Mouse (Mus musculus): ENCODE measurements at regions not wholly inside any gene's neighbourhood (a gene's known extent, or its start where the extent isn't known, plus 50 kb on each side); places are given as distances from the start of the nearest gene placed in this dataset.
A peak's percentile ranks its signal among the peaks of the same experiment; 100 is the strongest.

DNA sequence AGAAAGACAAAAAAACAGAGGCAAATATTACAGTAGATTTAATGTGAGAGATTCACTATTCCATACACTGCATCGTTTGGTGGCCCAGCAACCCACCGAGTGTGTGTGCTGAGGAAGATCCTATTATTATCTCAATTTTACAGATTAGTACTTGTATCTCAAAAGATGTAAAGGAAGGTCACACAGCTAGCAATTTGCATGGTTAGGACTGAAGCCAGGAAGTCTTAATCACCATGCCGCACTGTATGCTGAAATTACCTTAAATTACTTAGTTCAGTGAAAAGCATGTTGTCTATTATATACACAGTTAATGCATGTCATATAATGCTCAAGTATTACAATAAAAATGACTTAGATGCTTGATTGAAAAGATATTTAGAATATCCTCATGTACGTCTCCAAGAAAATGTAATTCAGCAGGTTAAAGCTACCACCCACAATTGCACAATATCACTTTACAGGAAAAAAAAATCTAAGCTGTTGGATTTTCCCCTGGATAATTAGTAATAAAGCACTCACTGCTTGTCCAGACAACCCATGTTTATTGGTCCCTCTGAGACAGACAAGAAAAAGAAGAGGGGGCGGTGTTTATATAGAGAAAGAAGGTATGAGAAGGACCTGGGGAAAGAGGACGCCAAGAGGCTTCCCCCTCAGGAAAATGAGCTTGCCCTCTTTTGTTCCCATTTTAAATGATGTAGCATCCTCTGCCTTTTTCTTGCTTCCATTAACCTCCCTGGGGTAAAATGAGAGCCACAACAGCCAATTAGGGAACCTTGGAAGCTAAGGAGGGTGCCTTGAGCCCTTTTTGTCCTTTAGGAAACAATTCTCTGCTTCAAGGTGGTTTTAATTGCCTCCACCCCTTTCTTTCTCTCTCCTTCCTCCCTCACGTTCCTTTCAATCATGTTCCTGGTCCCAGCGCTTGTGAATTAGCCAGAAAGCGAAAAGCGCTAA lies 204.6 kb upstream of the Xrcc4 start:
- DNase-seq (ENCODE audit: low read depth), result no peak

DNA sequence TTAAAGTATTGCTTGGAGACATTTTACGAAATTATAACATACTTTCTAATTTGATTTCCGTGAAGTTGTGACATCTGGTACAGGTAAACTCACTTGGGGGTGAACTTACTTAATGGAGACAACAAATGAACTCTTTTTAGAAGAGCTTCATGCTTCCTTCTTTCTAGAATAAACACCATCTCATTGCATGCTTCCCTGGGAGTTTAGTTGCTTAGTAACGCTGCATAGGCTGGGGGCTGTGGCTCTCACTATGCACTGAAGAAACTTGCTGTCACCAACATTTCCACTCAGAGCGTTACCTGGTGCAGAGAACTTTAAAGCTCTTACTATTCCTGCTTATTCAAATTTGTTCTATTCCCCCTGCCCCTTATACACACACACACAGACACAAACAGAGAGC lies 203.5 kb upstream of the Xrcc4 start:
- DNase-seq (ENCODE audit: low read depth), result no peak

DNA sequence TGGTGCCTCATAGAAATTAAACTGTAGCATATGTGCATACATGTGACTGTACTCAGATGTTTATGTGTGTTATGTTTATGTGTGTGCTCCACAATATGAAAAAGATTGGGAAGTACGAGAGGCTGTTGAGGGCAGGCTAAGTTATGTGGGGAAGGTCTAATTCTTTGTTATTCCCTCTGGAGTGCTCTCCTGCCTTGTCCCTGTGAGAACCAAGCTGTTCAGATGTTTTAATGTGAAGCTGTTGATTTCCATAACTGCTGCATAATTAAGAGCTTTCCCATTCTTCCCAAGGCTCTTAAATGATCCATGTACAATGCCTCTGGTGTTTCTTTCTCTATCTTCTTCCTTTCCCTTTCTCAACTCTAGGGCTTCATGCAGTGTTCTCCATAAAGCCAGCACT lies 202.7 kb upstream of the Xrcc4 start:
- no peak for DNase-seq (ENCODE audit: low read depth)

DNA sequence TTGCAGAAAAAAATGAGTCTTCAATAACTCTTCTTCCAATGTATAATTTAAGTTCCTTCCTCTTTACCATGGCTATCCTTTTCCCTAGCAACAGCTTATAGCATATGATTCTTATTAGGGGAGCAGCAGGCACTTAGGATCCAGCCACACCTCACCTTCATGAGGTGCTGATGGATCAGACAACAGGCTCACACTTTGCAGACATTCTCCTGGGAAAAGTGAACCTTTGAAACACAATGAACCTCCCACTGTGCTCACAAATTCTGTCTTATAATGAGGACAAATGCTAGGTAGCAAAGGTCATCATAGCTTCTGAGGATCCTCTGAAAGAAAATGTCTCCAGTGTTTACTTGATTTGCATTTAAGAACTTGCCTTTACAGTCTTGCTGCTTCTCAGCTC lies 191.6 kb upstream of the Xrcc4 start:
- DNase-seq (ENCODE audit: low read depth), result no peak

DNA sequence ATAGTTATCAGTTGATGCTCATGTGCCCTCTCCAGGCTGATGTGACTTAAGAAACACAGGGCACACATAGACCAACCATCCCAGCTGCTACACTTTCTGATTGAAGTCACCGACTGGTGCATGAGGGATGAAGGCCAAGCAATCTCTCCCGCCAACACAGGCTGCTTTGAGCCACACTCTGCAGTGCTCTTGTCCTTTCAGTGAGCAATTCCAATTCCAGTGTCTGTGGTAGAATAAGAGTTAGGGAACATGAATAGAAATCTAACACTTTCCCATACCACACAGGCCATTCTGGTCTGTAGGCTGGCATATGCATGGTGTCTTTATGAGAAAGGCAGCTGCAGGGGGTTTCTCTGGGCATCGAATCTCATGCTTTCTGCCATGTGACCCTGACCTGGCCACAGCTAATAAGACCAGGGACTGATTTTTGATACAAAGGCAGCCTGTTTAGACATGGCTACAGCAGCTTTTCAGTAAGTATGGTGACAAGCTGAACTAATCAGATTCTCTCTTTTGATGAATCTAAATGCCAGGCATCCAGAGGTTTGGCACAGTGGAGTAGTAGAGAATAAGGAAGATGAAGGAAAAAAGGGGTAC lies 190.5 kb upstream of the Xrcc4 start:
- no peak for DNase-seq (ENCODE audit: low read depth)

DNA sequence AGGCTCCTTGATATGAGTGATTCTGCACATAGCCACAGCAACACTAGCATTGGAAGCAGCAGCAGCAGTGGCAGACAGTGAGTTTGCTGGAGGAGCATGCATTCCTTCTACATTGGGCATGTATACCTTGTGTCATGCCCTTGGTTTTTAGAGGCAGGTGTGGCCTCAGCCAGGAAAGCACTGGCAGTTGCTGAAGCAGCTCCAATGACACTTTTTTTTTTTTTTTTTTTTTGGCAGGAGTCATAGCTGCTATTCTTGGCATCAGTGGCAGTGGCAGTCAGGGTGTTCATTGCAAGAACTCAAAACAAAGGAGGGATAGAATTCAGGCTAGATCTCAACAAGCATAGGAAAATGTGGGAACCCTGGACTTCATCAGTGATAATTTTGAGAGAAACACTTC lies 189.9 kb upstream of the Xrcc4 start:
- no peak for DNase-seq (ENCODE audit: low read depth)

DNA sequence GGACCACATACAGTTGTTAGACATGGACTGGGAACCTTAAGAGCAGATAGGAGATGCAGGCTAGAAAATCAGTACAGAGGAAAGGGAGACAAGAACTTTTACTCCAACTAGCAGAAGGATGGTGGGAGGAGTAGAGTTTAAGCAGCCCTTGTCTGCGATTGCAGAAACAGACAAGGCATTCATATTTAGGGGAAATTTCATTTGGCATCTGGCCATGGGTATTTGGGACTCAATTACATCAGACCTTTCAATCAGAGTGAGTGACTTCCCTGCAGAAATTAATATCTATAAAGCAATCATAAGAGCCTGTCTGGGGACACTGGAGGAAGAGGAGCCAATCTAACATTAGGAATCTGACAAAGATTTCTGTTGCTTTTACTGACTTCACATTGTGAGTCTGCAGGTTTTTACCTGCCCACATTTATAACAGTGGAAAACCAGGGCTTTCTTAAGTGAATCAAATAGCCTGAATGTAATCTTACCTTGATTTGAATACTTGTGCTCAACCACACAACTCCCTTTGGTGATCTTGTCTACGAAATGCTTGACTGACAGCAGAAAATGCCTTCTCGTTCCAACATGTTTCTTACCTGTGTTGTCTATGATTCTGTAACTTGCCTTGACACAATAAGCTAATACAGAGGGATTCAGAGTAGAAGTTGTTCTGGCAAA lies 169.8 kb upstream of the Xrcc4 start:
- DNase-seq (ENCODE audit: low read depth), result no peak

DNA sequence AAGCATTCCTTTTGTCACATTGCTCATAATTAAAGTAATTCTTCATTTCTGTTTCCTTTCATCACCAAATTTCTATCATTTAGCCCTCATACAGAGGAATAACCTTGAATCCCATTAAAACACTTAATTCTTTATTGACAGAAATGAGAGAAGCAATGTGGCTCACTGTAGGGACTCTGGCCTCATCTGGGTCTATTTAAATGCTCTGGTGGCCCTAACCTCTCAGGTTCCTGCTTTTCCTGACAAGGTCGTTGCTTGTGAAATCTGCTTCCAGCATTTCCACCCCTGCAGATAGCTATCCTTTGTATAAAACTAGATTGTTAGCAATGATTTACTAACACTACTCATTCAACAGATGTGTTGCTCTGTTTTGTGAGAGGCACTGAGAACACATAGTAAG lies 163.6 kb upstream of the Xrcc4 start:
- no peak for DNase-seq (ENCODE audit: low read depth)

DNA sequence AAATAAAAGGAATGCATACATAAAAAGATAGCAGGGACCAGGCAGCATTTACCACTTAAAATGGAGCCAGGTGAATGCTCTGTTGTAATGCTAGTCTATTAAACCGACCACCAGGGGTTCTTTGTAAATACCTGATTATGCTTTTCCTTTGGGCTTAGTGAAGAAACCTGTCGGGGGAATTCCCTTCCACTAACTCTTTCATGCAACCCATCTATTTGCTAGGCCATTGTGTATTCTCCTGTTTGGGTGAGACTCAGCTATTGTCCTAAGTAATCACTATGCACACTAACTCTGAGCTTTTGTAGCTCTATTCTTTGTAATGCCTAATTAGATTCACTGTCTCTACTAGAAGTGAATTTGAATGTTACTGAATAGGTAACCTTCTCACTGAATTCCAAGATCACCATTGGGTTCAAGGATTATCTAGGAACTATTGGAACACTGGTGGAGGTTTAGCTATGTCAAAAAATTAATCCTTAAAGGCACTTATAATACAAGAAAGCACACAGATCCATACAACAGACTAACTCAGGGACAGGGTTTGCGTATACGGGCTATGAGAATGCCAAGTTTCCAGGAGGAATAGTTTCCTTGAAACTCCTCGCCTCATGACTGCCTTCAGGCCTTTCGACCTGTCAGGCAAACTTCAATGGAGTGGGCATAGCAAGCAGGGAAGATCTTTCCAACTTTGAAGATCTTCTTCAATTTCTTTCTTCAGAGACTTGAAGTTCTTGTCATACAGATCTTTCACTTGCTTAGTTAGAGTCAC lies 156.8 kb upstream of the Xrcc4 start:
- no peak for DNase-seq (ENCODE audit: low read depth)

DNA sequence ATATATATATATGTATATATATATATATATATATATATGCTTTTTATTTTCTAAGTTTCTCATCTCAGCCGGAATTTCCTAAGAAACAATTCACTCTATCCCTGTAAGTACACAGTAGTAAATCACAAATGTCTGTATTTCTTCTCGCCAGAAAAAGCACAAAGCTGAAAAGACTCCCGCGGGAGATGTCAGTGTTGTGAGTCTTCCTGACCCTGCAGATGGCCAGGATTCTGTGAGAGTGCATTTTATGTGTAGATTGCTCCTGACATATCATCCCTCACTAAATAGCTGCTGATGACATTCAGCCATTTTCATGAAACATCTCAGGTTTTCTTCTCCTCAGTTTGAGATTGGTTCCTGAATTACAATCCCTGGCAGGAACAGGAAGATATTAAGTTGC lies 148.9 kb upstream of the Xrcc4 start:
- DNase-seq (ENCODE audit: low read depth), result peak; percentile 52

DNA sequence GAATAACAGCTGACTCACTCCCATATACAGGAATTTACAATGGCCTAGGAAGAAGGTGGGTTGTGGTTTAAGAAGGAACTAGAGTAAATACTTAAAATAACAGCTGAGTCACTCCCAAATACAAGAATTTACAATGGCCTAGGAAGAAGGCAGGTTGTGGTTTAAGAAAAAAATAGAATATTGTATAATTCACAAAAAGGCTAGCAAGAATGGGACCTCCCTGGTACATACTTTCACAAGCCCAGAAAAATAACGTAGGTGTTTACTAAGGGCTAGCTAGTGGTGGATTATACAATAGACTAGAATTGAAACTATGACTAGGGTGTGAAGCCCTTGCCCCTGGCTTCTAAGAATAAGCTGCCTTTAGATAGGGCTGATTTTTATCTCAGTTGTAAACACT lies 144.6 kb upstream of the Xrcc4 start:
- no peak for DNase-seq (ENCODE audit: low read depth)

DNA sequence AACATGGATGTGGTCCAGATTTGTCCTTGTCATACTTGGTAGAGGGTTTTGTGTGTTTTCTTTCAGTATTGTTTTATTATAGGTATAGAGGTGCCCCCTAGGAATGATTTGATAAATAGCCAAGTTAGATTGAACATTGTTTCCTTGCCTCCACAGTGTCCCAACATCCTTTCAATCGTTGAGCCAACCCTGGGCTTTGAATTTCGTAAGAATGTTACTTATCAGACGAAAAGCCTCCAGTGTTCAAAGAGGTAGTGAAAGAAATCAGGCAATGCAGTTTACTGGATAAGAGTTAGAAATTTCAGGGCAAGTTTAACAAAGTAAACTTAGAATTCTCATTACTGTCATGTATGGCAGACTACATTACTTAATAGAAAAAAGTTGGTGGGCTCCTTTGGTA lies 144.2 kb upstream of the Xrcc4 start:
- no peak for DNase-seq (ENCODE audit: low read depth)

DNA sequence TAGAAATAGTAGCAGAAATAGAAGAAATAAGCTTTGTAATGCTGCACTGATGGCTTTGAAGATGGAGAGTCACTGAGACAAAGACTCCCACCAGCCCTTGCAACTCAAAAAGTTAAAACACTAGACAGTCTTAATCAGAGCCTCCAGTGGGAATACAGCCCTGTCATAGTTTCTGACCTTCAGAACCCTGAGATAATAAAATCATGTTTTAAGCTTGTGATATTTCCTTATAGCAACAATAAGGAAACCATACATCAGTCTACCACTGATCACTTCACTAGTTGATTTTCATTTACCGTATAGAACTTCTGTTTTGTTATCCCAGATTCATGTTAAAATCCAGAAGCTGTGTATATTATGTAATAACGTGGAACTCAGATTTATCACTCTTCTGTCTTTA lies 139.7 kb upstream of the Xrcc4 start:
- no peak for DNase-seq (ENCODE audit: low read depth)

DNA sequence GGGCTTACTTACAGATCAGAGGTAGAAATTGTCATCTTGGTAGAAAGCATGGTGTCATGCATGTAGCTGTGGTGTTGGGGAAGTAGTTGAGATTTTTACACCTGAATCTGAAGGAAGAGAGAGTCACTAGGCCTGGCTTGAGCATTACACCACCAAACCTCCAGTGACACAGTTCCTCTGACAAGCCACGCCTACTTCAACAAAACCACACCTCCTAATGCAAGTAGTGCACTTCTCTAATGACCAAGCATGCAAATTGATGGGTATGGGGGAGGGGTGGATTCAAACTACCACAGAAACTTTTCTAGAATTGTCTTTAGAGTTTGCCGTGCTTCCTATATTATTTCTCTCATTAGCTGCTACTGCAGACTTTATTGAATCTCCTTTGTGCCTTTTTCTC lies 136.8 kb upstream of the Xrcc4 start:
- DNase-seq (ENCODE audit: low read depth), result no peak

DNA sequence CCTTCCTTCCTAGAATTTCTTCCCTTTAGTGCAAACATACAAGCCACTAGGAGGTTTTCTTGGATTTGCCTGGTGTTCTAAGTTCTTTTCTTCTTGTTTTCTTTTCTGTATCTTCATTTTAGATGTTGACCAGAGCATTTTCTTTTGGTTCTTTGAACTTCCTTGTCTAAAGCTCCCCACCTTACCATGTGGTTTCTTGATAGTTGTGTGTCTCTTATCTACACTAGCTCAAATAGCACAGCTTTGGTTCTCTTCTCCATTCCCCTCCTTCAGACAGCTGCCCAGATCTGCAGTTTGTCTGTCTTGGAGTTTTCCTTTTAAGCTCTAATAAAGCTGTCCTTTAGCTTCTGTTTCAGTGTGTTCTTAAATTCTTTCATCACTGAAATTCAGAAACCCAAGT lies 123.0 kb upstream of the Xrcc4 start:
- no peak for DNase-seq (ENCODE audit: low read depth)

DNA sequence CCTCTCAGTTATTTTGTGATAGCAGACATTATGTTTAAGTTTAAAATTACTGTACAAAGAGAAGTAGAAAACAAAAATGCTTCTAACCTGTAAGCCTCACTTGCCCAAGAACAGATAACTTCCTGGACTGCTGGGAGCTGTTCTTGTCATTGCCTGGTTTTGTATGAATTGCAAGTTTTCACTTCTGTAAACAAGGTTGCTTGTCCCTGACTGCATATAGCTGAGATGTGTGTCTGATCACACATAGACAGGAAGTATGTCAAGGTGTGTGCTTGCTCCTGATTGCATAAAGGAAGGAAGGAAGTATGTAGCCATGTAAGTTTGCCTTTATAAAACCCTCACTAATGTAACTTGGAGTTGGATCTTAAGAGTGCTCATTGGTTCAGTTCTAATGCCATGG lies 118.5 kb upstream of the Xrcc4 start:
- no peak for DNase-seq (ENCODE audit: low read depth)

Data from NIH3T3 (cell line).